Mouse (Mus musculus) embryonic fibroblast, embryonic 13.5 days (primary cell): ENCODE data around the gene Btnl2.

Experiments used
- CTCF ChIP-seq: IDR thresholded peaks from 2 replicates; pipeline ENCODE4 v1.5.1; 2011; ENCODE audit warnings: mild to moderate bottlenecking, control low read depth, low read length, moderate library complexity, borderline replicate concordance; ENCODE audit not compliant: insufficient read depth
- POLR2A ChIP-seq: IDR thresholded peaks from 2 replicates; pipeline ENCODE4 v1.6.1; 2011; ENCODE audit warnings: low read depth, mild to moderate bottlenecking, control low read depth, low read length, moderate library complexity

GRCm38 (mm10) chr17:34398058-34398710 is 43.6 kb downstream of the Btnl2 start:
- TF ChIP-seq CTCF (no peak), POLR2A (no peak)
